Mouse (Mus musculus) kidney, postnatal 36 days (tissue): ENCODE data around the gene Zfp653.

Experiments used
- DNase-seq, 2 experiments: peaks; one replicate each; pipeline ENCODE4 v3.0.0; 2021 to 2022; ENCODE audit warnings: mixed read lengths in 2 of 2

The Zfp653 gene

DNA sequence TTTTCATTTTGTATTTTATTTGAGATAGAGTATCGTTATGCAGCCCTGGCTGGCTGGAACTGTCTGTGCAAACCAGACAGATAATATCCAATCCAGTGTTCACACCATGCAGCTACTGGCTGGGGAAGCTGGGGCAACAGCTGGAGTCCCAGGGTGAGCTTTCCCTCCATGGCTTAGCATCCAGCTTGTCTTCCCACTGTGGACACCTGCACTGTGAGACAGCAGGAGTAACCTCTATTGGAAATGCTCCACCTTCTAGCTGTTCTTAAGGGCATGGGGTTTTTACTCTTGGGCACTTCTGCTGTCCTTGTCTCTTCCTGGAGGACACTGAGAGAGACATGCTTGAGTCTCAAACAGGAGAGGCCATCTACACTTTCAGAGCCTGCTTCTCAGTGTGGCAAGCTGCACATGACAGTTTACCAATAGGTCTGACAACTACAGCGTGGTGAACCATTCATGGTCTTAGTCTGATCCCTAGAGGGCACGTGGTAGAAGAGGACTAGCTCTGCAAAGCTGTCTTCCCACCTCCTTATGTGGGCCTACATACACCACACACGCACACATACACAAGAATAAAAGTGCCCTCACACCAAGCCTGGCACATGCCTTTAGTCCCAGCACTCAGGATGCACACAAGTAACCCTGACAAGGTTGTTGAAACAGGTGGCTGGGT, 1.2 kb downstream of the Zfp653 start:
- DNase-seq: no peak

DNA sequence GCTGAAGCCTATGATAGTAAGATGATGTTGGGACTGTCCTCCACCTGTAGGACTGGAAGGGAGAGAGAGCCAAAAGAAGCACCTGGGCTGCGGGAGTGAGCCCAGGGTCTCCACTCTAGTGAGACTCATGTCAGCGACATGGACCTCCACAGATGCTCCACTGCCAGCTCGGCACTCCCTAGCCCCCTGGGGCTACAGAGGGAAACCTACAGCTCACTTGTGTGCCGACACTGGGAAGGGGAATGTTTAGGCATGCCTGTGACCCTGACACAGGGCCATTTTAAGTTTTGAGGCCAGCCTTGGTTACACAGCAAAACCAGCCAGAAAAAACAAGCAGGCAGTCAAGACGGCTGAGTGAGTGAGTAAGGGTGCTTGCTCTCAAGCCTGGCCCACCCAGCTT, 4.0 kb downstream of the Zfp653 start:
- DNase-seq: no peak

DNA sequence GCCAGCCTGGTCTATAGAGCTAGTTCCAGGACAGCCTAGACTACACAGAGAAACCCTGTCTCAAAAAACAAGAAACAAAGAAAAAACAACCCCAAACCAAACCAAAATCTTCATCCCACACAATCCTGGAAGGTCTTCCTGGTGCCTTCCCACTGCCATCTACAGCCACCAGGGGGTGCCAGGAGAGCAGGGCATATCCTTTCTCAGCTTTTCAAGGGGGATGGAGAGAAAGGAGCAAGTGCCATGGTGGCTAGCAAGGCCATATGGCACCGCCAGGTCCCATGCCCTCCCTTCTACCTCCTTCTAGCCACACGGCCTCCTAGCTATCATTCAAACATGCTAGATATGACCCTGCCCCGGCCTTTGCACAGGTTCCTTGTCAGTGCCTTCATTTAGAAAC, 4.7 kb downstream of the Zfp653 start:
- DNase-seq: peak; percentile 56 to 89

DNA sequence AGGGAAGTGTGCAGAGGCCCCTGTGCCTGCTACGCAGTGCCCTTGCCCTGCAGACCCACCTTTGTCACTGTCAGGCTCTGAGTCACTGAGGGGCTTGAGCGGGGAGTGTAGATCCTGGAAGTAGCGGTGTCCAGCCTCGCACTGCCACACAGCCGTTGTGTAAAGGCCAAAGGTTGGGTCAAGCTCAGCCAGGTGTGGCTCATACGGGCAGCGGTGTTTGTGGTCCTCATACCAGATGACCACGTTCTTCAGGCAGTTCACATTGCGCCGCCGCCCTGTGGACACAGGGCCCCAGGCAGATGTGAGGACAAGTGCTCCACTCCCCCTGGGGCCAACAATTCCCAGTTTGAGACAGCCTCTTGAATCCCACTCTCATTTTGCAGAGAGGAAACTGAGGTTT, 5.5 kb downstream of the Zfp653 start:
- DNase-seq: no peak

DNA sequence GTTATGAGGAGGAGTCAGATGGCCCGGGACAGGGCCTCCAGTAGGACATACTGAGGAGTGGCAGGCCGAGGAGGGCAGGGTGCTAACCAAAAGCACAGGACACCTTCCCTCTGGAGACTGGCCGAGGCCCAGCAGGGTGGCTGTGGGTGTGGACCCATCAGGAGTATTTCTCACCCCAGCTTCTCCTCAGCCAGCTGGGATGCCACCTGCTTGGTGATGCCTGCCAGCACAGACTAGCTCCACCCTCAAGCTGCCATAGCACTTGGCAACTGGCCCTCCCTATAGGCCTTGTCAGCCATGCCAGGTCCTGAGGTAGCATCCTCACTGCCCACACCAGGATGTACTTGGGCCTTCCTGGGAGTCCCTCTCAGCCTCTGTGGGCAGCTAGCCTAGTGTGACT, 6.8 kb downstream of the Zfp653 start:
- DNase-seq: no peak

DNA sequence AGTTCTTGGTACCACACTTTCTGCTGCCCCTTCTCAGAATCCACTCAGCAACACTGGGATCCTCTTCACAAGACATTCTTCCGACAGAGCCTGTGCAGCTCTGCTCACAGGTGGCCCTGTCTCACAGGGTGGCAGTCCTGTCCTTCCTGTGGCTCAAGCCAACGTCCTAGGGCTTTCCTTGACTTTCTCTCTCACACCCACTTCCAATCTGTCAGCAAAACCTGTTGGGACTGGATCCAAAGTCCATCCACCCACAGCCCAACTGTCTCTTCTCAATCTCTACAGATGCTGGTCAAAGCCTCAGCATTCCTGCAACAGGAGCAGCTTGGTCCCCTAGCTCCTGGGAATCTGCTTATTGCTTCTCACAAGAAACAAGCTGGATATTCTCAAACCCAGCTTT, 9.8 kb downstream of the Zfp653 start:
- DNase-seq: no peak

DNA sequence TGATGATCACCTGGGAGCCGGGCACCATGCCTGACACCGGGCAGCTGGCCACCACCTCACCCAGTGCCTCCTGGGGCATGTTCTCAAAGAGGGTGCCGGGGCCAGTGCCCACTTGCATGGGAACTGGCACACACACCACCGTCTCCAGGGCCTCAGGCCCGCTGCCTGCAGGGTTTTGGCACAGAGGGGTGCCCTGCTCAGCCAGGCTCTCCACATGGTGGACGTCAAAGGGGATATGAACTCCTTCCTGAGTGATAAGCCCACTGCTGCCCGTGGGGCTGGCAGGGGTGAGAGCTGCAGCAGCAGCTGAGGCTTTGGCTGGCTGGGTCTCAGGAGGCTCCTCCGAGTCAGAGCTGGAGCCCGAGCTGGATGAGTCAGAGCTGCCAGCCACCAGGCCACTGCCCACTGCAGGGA, 13.2 kb downstream of the Zfp653 start:
- no peak for DNase-seq

DNA sequence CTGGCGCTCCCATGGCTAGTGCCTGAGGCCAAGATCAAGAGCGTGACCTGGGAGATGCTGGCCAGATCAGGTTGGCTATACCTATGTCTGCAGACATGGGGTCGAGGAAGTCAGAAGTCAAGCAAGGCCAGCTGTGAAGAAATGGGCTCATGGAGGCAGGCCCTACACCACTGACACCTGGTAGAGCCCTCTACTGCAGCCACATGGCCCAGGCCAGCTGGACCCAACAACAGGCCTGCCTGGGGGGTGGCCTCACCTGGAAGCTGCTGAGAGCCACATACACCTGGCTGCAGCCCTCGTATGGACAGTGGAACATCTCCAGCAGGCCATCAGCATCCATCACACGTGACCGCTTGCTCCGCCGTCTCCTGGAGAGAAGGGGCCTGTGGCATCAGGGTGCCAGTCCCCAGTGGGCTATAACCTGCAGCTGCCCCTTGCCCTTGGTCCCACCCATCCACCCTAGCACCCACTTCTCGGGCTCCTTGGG, 14.1 kb downstream of the Zfp653 start:
- no peak for DNase-seq

DNA sequence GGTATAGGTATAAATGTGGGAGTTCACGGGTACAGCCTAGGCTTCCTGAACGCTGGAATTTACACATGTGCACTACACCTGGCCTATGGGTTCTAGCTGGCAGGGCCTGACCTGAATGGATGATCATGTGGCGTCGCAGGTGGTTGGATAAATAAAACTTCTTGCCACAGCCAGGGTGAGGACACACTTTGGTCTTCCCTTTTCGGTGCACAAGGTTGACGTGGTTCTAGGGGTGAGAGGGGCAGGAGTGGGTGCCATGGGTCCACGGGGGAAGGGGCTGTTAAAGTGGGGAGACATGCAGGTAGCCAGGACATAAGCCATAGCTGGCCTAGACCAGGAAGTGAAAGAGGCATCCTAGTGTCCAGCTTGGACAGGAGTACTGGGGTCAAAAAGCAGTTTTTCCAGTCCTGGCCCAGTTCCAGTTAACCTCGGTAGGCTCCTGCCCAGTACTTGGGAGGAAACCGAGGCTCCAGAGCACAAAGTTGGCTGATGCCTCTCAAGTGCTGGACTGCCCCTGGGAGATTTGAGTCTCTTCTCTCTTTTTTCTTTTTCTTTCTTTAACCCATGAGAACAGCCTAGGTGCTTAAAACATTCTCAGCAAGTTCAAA, 14.8 kb downstream of the Zfp653 start:
- peak; percentile 67 to 75 for DNase-seq

DNA sequence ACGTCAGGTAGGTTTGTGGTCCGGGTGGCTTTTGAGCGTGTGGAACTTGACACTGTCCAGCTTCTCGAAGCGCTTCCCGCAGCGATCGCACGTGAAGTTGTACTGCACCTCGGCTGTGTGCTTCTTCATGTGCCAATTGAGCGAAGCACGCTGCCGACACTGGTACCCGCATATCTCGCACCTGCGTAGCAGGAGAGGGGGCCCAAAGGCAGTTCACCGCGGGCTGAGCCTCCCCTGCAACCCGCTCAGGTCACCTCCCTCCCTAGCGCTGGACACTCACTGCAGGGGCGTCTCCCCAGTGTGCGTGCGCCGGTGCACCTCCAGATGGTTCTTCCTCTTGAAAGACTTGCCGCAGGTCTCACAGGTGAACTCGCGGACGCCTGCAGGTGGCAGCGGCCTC, 15.5 kb downstream of the Zfp653 start:
- DNase-seq: peak in 1 of 2 experiments; percentile 20

DNA sequence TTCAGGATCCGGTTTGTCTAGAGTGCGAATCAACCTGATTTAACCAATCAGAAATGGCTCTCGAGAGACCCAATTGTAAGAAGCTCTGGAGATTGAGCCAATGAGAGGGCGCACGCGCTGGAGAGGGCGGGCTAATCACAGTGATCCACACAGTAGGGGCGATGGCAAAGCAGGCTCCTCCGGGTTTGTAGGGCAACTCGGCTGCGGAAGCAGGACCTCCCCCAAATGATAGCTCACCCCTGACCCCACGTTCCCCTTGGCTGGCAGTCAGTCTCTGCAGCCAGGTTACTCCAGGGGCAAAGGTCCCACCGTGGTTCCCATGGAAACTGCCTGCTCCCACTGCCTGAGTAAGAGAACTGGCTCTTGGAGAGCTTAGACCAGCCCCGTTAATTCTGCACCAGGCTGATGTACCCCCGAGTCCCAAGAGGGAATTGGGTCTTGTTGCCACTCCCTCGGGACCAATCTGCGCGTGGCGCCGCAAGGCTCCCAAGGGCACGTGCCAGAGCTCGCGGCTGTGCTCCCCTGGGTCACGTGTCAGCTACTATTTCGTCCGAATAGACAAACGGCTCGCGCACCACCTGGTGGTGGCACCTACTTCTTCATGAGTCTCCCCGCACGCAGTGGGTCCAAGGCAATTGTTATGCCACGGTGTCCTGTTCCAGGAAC, 16.6 kb downstream of the Zfp653 start:
- DNase-seq: peak; percentile 81 to 90

DNA sequence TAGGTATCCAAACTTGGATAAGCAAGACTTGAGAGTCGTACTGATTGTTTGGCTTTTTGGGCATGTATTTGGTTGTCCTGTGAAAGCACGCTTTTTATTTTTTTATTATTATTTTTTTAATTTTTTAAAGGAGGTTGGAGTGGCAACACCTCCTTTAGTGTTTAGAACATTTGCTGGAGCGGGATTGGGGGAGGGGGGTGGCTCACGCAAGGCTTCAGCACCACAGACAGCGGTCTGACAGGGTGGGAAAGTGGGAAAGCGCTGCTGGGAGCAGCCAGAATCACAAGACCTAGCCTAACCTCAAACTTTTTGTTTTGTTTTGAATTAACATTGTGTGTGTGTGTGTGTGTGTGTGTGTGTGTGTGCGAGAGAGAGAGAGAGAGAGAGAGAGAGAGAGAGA, 17.5 kb downstream of the Zfp653 start:
- peak in 1 of 2 experiments; percentile 14 for DNase-seq

DNA sequence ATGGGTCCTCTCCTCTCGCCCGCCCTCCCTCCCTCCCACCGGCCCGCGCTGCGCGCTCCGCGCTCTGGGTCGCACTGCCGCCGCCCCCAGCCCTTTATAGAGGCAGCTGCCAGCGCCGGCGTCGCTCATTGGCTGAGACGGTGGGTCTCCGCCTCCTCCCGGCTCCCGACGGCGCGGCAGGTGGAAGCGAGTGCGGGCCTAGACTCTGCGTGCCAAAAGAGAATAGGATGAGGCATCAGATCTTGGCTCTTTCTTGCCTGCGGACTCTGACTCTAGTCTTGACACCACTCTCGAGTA, 19.3 kb downstream of the Zfp653 start, which contains the start of gene Elavl3:
TSS of gene Elavl3 (minus strand) at position 66 of the 297 bp plus-strand sequence.
- peak in 1 of 2 experiments; percentile 43 for DNase-seq

DNA sequence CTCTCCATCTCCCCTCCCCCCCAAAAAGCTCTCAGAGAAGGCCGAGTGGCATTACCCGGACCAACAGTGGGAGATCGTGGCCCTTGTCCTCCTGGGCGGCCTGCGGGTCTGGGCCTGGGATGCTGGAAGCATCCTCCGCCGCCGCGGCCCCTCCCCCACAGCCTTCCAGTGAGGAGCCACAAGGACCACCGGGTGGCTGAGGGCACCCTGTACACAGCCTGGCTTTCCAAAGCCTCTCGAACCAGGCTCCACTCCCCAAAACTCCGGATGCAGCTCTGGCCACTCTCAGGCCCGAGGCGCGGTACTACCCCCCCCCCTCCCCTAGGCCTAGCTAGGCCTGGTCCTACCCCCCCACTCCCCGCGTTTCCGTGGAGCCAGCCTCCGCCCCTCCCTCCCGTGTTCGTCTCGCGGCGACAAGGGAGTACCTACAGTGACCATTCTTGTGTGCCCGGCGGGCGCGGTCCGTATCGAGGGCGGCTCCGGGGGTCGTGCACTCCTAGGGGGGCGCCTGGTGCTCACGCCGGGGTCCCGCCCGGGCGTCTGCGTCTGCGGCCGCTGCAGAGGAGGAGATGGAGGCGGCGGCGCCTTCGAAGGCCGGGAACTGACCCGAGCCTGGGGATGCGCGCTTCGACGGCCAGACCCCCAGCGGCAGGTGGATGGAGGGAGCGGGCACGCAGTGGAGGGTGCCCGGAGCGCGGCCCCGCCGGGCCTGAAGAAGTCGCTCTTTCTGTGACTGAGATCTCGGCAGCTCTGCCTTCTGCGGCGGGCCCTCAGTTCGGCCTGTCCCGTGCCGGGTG, 19.8 kb downstream of the Zfp653 start:
- DNase-seq: no peak

DNA sequence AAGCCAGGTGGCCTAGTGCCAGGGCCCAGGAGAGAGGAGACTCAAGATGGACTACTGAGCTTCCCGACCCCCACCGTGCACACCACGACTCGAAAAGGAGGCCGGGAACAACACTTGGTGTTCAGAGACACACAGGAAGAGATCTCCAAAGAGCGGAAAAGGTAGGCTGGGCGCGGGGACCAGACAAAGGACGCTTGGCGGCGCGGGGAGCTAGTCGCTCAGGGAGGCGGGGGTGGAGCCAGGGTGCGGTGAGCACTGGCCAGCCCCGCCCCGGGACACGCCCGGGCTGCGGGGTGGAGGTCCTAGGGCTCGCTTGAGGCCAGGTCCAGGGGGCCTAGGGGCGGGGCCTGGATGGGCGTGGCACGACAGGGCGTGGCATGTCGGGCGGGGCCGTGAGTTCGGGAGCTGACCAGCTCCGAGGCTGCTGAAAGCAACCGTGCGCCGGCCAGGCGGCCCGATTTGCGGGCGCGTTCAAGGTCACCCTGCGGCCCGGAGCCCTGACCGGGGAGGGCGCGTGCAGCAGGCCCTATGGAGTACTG, 20.8 kb downstream of the Zfp653 start:
- peak; percentile 50 to 75 for DNase-seq

DNA sequence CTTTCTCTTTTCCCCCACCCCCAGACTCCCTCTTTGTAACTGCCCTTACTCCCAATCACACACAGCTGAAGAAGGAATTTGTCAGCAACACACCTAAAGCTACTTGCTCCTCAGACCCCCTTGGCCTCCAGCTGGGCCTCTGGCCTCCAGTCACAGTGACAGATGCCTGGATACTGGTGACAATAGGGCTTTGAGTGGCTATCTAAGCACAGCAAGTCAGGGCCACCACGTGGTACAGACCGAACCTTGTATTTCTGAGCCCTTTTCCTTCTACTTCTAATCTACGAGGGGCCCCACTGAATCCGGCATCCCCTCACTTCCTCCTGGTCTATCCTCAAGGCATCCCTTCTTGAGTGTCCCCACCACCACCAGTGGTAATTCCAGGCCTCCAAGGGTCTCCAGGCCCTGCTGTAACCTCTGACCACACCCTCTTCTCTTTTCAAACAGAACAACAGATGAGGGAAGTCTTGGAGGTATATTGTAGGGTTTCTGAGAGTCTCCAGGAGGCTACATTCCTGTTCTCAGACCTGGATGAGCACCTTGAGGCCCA, 21.4 kb downstream of the Zfp653 start:
- DNase-seq: no peak

DNA sequence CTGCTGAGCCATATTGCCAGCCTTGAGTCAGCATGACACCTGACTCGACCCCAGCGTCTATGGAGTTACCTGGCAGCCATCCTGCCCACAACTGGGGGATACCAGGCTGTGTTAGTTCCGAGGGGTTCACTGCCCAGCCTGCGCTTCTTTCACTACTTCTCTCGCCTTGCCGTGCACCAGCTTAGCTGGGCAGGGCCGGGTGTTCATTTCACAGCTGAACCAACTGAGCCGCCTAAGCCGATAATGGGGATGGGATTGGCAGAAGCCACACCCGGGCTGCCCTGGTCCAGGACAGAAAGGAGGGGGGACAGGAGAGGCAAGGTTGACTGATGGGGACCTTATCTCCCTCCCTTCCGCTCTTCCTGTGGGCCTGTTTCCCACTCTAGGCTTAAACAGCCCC, 21.9 kb downstream of the Zfp653 start:
- no peak for DNase-seq

DNA sequence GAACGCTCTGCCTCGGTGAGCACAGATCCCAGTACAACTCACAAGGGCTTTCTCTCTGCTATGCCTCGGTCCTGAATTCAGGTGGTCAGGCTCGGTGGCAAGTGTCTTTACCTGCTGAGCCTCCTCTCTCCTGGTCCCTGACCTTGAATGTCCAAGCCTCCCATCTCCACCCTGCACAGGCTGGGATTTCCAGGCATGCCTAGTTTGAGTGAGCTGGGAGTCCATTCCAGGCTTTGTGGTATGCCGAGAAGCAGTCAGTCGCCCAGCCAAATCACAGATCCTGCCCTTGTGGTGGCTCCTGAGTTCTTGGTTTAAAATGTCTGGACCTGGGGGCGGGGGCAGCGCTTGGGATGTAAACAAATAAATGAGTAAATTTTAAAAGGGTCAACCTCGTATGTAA, 23.8 kb downstream of the Zfp653 start:
- peak in 1 of 2 experiments; percentile 15 for DNase-seq

DNA sequence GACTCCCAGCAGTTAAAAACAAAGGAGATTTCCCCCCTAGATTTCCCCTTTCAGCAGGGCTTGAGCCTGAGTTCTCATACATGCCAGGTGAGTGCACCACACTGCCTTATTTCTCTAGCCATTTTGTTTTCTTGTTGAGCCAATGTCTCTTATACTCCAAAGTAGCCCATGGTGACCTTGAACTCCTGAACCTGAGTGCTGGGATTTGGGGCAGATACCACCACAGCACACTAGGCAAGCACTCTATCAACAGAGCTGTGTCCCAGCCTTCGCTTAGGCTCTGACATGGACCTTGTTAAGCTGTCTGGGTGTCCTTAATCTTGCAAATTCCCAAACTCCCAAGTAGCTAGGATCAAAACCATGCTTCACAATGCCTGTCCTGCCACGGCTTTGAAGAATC, 29.3 kb downstream of the Zfp653 start:
- DNase-seq: no peak

DNA sequence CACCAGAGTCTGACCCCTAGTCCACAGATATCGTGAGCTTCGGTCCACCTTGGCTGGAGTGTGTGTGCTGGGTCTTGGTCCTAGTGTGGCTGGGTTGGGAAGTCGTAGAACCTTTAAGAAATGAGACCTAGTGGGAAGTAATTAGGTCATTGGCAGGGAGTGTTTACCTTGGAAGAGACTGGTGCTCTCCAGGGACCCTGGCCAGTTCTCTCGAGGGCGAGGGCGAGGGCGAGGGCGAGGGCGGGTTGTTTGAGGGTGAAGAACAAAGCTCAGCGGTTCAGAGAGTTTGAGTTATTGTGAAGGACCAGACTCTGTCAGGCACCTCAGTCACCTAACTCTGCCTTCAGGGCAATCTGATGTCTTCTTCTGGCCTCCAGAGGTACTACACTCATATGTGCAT, 33.4 kb downstream of the Zfp653 start:
- DNase-seq: peak in 1 of 2 experiments; percentile 29

DNA sequence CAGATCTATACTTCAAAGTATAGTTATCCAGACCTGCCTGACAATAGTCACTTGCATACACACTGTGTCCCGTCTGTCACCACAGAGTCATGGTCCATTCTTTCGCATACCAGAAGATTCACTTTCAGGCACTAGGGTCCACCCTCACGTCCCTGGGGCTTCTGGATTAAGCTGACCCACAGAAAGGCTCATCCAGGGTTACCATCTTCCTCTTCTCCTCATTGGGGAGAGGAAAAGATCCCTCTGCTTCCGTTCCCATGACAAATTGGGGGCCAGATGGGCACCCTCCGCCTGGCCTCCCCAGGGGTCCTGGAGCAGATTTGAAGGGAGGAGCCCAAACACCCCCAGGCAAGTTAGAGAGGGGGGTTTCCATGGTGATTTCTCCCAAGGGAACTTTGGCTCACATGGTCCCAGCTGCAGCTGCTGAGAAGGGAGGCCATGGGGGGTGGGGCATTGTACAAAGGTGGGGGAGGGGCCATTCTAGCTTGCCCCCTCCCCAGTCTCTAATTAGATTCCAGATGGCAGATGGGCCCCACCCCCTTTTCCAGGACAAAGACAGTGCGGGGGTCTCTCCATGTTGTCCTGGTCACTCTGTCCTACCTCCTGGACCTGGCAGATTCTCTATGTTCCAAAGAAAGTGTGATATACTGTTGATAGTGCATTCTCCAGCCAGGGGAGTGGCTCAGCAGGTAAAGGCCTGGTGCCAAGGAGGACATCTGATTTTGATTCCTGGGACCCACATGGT, 35.7 kb downstream of the Zfp653 start:
- DNase-seq: no peak

DNA sequence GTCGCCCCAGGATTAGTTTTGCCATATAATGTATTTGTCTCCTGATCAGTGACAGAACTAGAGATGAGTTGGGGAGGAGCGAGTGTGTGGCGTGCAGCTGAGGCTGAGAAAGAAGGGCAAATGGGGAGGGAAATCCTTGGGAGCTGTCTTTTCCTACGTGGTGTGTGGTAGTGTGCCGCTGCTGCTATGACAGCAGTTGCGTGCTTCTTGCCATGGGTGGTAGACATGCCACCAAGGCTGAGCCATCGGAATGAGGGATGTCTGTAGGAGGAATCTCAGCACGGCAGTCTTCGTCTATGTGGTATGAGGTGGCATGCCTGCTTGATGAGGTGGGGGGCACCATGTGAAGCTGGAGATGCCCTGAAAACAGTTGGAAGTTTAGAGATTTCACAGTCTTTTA, 40.8 kb downstream of the Zfp653 start:
- no peak for DNase-seq
